Mouse (Mus musculus): ENCODE data around the gene Rbm7. TPM values are rescaled to one million over a fixed set of nuclear protein-coding genes. Genes with fewer than 3 reads are reported as not detected.

The Rbm7 gene
- polyA plus RNA-seq, 1 experiment from 2014 or later: 155 TPM

Small RNAs within 50 kb of the gene (microRNA-seq; reads per million reads assigned to microRNA genes)
- not detected for gene Gm23653 (ENCODE audit: borderline number of aligned reads)

Other genes starting within 250 kb of the Rbm7 start
- gene Nxpe2, start 141.8 kb downstream of the Rbm7 start, polyA plus RNA-seq (2014; fragmentation: Nextera tagmentation; extraction: Ambion mirVana): 0.97 and 1.6 TPM in 2 replicates
- gene Rexo2, start 14.7 kb downstream of the Rbm7 start, polyA plus RNA-seq (2014; fragmentation: Nextera tagmentation; extraction: Ambion mirVana): 81.7 and 84.4 TPM in 2 replicates
- 36.0 and 37.9 TPM in 2 replicates for gene Gm5617, start 143 bp upstream of the Rbm7 start, polyA plus RNA-seq (2014; fragmentation: Nextera tagmentation; extraction: Ambion mirVana)
- gene Nnmt, start 109.9 kb upstream of the Rbm7 start, polyA plus RNA-seq (2014; fragmentation: Nextera tagmentation; extraction: Ambion mirVana): 2.0 and 2.8 TPM in 2 replicates